Mouse (Mus musculus) G1E-ER4 (cell line): ENCODE results near the gene Hrg. TPM values are rescaled to one million over a fixed set of nuclear protein-coding genes. Genes with fewer than 3 reads are reported as not detected.

Experiments
- GATA1 ChIP-seq: IDR thresholded peaks from one replicate; pipeline ENCODE4 v1.8.0; 2012; ENCODE audit warnings: low read length, inconsistent platforms
- polyA plus RNA-seq: library from polyadenylated mRNA; stranded (reverse); fragments of >175 nt; gene quantifications from 2 replicates; pipeline ENCODE4 v1.2.3, GENCODE M21; 2012

Gene Hrg
- polyA plus RNA-seq, 1 experiment: not detected

DNA sequence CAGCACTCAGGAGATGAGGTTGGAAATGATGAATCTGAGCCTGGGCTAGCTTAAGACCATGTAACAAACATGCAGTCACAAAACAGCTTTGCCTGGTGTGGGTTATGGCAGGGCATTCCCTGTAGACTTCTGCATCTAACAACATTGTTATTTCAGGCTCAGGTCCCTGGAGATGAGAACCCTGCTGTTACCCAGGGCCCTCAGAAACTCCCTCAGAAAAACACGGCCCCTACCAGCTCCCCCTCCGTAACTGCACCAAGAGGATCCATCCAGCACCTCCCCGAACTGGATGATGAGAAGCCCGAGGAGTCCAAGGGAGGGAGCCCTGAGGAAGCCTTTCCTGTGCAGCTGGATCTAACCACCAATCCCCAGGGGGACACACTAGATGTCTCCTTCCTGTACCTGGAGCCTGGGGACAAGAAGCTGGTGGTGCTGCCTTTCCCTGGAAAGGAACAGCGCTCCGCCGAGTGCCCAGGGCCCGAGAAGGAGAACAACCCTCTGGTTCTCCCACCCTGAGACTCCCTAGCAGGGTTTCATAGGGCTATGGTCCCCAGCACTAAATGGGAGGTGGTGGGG, 11.7 kb upstream of the Hrg start:
- no peak for TF ChIP-seq GATA1

DNA sequence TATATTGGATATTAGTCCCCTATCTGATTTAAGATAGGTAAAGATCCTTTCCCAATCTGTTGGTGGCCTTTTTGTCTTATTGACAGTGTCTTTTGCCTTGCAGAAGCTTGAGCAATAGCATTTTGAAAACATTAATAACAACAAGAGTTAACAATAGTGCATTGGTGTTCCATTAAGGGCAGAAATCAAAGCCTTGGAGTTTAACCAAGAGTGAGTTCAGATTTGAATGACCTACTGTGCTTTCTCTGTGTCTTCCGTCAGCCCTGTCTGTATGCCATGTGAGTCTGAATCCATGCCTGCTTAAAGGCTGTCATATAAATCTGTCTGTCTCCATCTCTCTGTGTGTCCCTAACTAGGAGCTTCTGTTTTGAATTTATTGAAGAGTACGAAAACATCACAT, 3.5 kb upstream of the Hrg start:
- no peak for TF ChIP-seq GATA1

DNA sequence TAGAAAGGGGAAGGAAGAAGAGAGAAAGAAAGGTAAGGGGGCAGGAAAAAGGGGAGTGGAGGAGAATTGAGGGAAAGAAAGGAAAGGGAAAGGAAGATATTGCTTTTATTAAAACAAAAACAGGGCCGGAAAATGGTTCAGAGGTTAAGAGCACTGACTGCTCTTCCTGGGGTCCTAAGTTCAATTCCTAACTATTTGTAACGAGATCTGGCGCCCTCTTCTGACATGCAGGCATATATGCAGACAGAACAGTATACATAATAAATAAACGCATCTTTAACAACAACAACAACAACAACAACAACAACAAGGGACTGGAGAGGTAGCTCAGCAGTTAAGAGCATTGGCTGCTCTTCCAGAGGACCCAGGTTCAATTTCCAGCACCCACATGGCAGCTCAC, 2.2 kb downstream of the Hrg start:
- no peak for TF ChIP-seq GATA1

DNA sequence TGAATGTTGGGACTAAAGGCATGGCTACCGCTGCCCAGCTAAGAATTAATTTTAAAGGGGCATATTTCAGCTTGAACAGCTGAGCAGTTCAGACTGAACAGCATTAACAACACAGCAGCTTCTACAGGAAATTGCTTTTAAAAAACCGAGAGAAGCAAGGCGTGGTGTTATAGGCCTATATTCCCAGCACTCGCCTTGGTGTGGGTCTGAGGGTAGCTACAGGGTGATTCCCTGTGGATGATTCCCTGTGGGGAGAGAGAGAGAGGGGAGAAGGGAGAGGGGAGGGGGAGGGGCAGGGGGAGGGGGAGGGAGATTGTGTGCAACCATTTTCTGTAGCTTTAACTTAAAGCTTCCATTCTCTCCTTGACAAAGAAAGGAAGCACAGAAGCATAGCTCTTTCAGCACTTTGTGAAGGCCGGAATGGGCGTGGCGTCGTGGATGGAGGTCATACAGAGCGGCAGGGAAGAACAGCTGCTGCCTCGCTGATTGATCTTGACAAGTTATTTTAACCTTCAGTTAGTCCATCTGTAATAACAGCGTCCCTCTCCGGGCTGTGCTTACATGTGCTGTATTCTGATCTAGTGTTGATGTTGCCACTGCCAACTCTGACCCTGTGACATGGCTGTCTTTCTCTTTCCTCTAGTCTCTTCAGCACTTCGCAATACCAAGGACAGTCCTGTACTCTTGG, 4.7 kb downstream of the Hrg start:
- no peak for TF ChIP-seq GATA1

DNA sequence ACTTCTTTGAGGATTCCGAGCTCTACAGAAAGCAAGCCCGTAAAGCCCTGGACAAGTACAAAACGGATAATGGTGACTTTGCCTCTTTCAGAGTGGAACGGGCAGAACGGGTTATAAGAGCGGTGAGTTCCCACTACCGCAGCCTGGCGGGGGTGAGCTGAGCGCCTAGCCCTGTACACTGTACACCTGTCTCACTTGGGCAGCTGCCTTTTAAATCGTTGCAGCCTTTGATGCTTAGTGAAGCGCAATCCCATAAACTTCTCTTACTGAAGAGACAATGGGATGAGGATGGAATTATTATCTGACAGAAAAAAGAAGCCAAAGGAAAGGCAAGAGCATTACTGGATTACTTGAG, 5.2 kb downstream of the Hrg start:
- TF ChIP-seq GATA1: no peak

DNA sequence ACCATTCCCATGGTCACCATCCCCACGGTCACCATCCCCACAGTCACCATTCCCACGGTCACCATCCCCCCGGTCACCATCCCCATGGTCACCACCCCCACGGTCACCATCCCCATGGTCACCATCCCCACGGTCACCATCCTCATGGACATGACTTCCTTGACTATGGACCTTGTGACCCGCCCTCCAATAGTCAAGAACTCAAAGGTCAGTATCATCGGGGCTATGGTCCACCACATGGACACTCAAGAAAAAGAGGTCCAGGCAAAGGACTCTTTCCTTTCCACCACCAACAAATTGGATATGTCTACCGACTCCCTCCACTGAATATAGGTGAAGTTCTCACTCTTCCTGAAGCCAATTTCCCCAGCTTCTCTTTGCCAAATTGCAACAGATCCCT, 10.2 kb downstream of the Hrg start:
- TF ChIP-seq GATA1: no peak

DNA sequence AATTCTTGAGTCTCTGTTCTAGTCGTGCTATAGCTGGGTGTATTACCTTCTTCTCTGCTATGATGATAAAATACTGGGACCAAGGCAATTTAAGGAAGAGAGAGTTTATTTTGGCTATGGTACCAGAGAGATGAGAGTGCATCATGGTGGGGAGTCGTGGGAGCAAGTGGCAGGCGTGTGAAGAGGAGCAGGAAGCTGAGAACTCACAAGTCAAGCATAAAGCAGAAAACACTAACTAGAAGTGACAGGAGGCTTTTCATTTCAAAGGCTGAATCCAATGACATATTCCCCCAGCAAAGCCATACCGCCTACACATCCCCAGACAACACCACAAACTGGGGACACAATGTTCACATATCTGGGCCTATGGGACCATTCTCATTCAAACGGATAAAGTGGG, 11.4 kb downstream of the Hrg start:
- no peak for TF ChIP-seq GATA1

DNA sequence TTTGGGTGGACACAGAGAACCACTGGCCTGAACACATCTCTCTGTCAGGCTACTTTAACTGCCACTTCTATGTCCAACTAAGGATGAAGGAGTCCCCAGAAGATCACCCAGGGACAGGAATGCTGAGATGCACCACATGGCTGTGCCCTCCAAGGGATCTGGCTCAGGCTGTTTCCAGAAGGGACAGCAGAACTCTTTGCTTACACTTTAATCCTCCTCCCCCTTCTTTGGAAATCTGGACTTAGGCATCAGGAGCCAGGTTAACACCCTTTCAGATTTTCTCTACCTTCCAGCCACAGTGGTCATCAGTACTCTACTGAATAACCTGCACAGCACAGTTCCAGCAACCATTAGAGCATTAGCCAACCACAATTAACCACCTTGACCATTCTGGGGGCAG, 12.4 kb downstream of the Hrg start:
- no peak for TF ChIP-seq GATA1

DNA sequence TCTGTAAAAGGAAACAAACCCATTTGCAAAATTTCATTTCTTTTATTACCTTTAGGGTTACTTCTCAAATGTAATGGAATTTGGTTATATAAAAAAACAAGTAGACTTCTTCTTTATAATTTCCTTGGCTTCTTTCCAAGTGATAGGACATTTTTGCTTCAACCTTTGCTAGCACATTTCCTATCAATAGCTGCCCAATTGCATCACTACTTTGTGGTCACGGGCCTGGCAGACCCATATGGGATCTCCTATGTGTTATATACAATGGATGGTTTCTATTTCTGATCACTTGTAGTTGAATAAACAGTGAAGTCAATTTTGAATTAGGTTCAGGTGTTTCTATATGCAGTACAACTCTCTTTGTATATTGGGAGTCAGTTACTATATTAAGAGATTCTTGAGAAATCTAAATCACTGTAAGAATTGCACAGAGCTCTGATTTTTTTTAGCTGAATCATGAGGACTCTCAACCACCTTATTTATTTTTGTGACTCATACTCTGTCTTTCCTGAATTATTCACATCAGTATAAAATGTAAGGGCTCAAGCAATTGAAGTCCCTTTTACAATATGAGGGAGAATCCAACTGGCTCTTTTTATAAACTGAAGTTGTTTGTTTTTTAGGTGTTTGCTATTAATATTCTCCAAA, 16.6 kb downstream of the Hrg start:
- TF ChIP-seq GATA1: no peak

Other genes starting within 250 kb of the Hrg start
- gene Crygs, start 139.5 kb upstream of the Hrg start, polyA plus RNA-seq: not detected in 2 replicates
- gene Tbccd1, start 93.4 kb upstream of the Hrg start, polyA plus RNA-seq: 1.9 and 2.9 TPM in 2 replicates
- 29.1 and 44.1 TPM in 2 replicates for gene Dnajb11, start 93.2 kb upstream of the Hrg start, polyA plus RNA-seq
- gene Ahsg, start 59.8 kb upstream of the Hrg start, polyA plus RNA-seq: 0.21 and 0.65 TPM in 2 replicates
- gene Fetub, start 32.7 kb upstream of the Hrg start, polyA plus RNA-seq: 3.9 and 4.9 TPM in 2 replicates
- gene Kng2, start 78.4 kb downstream of the Hrg start, polyA plus RNA-seq: not detected in 2 replicates
- gene Kng1, start 106.8 kb downstream of the Hrg start, polyA plus RNA-seq: not detected in 2 replicates
- 2.1 and 4.3 TPM in 2 replicates for gene Eif4a2, start 156.4 kb downstream of the Hrg start, polyA plus RNA-seq
- gene Rfc4, start 176.7 kb downstream of the Hrg start, polyA plus RNA-seq: 15.7 and 57.6 TPM in 2 replicates
- gene Adipoq, start 195.5 kb downstream of the Hrg start, polyA plus RNA-seq: not detected in 2 replicates